Mouse (Mus musculus): ENCODE data around the gene Mbd3. TPM values are rescaled to one million over a fixed set of nuclear protein-coding genes. Genes with fewer than 3 reads are reported as not detected.

Gene Mbd3
- polyA plus RNA-seq, 2 experiments, result 44.3 to 79.5 TPM

DNA sequence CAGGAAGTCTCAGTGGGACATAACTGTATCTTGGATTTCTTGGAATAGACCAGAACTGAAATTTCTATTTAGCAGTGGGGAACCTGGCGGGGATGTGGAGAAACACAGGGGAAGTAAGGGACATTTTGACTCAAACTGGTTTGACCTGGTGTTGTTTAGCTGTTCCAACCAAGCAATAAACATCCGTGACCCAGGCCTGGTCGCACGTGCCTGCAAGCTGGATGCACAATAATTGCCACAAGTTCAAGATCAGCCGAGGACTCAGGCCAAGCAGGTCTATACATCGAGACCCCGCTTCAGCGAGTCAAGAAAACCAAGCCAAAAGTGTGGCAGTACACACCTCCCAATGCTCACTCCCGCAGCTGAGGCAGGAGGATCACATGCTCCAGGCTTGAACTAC lies 27.4 kb downstream of the Mbd3 start:
- H3K4me2 ChIP-seq (ENCODE audit: low read depth), result no peak overlapping the region
- H3K27me3 ChIP-seq (ENCODE audit: control insufficient read depth, insufficient read depth, low read length), result no peaks in the 10 kb centered on the region; the same call in 1 of the 2 replicates
- 0 out of 4 replicates have a peak, but pooled peaks cover 0 to 2% of the 10 kb centered on the region in 2 experiments for H3K4me1 ChIP-seq (replicated peaks; ENCODE audit: control insufficient read depth in 2 of 2, insufficient read depth in 2 of 2, low read length in 1 of 2)
- no peak overlapping the region for H3K9ac ChIP-seq (replicated peaks)
- WGBS (ENCODE audit: insufficient replicate concordance), result 50% methylated on average over 9 of the region's 9 CpGs
- TF ChIP-seq CTCF (IDR thresholded peaks at IDR 0.05; ENCODE audit: low read depth) (no peak), EP300 (IDR thresholded peaks at IDR 0.05; ENCODE audit: low read depth) (no peak)
- no peaks in the 10 kb centered on the region for H3K36me3 ChIP-seq (replicated peaks; ENCODE audit: control insufficient read depth, insufficient read depth, low read depth)
- H3K27ac ChIP-seq, result no peak overlapping the region
- no peaks in the 10 kb centered on the region for H3K9me3 ChIP-seq (ENCODE audit: control insufficient read depth, low read length)
- DNase-seq (ENCODE audit: low read depth in 3 of 3, low spot score in 3 of 3) (no peak), ATAC-seq (ENCODE audit: insufficient read depth) (no peak)
- no peak overlapping the region for H3K4me3 ChIP-seq (ENCODE audit: insufficient read depth in 1 of 2, low read depth in 2 of 2, low read length in 2 of 2)

DNA sequence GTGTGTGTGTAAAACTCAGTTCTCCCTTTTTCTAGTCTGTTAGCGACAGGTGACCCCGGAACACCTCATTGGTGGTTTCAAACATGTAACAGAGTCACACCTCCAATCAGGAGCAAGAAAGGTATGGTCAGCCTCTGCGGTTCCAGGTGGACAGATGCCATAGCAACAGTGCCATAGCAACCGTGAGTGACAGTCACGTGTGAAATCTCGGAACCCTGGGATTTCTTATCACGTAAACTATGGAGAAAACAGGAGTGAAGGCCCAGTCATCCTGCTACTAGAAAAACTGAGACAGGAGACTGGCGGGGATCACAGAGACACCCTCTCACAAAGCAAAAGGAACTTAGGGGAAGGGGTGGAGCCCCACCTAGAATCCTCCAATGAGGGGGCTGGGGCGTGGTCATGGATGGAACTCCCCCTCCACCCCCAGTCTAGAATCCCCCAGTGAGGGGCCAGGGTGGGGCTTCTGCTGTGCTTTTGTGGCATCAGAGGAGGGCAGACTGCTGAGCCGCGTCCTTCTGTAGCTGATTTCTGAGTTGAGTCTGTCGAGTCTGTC lies 27.9 kb downstream of the Mbd3 start:
- TF ChIP-seq EP300 (IDR thresholded peaks at IDR 0.05; ENCODE audit: low read depth) (no peak), CTCF (IDR thresholded peaks at IDR 0.05; ENCODE audit: low read depth) (no peak)
- H3K9ac ChIP-seq (replicated peaks), result no peak overlapping the region
- ATAC-seq (ENCODE audit: insufficient read depth), result no peak

DNA sequence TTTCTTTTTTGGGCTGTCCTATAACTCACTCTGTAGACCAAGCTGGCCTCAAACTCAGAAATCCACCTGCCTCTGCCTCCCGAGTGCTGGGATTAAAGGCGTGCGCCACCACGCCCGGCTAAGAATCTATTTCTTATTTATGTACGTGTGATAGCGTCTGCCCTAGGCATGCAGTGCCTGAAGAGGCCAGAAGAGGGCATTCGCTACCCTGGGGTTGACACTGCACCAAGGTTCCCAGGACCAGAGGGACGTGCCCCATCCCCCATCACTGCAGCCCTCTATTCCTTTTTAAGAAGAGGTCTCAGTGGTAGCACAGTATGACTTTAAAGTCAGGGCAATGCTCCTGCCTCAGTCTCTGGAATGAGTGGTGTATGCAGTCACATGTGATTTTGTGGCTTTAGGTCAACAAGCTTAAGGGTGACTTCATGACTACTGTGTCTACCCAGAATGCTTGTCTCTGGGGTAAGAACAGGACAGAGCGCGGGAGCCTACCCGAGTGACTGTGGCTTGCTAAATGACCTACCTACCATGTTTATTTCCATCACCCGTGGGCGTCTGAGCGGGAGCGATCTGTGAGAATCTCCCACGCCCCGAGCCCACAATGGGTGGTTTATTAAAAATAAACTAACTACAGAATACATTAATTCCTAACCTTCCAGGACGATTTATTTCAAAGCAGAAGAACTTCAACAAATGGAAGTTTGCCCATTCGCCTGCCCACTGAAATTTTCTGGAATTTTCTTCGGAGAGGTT lies 29.2 kb downstream of the Mbd3 start:
- Histone ChIP-seq H3K4me1 (replicated peaks; ENCODE audit: control insufficient read depth in 2 of 2, insufficient read depth in 2 of 2, low read length in 1 of 2) (0 out of 4 replicates have a peak, but pooled peaks cover 0 to 2% of the 10 kb centered on the region in 2 experiments), H3K4me3 (ENCODE audit: insufficient read depth in 1 of 2, low read depth in 2 of 2, low read length in 2 of 2) (no peak overlapping the region), H3K9ac (replicated peaks) (no peak overlapping the region), H3K27ac (no peak overlapping the region), H3K4me2 (ENCODE audit: low read depth) (no peak overlapping the region), H3K9me3 (ENCODE audit: control insufficient read depth, low read length) (no peaks in the 10 kb centered on the region), H3K27me3 (ENCODE audit: control insufficient read depth, insufficient read depth, low read length) (no peaks in the 10 kb centered on the region; the same call in 1 of the 2 replicates), H3K36me3 (replicated peaks; ENCODE audit: control insufficient read depth, insufficient read depth, low read depth) (no peaks in the 10 kb centered on the region)
- TF ChIP-seq CTCF (IDR thresholded peaks at IDR 0.05; ENCODE audit: low read depth) (peak; percentile 73), EP300 (IDR thresholded peaks at IDR 0.05; ENCODE audit: low read depth) (no peak)
- no peak; the same call in 1 of the 2 replicates for ATAC-seq (ENCODE audit: insufficient read depth)
- DNase-seq (ENCODE audit: low read depth in 3 of 3, low spot score in 3 of 3), result no peak
- 66% methylated on average over 21 of the region's 21 CpGs for WGBS (ENCODE audit: insufficient replicate concordance)

More for the DNA sequence above, 27.9 kb downstream of the Mbd3 start:
- Histone ChIP-seq H3K36me3 (replicated peaks; ENCODE audit: control insufficient read depth, insufficient read depth, low read depth) (no peaks in the 10 kb centered on the region), H3K9me3 (ENCODE audit: control insufficient read depth, low read length) (no peaks in the 10 kb centered on the region), H3K4me3 (ENCODE audit: insufficient read depth in 1 of 2, low read depth in 2 of 2, low read length in 2 of 2) (no peak overlapping the region), H3K27me3 (ENCODE audit: control insufficient read depth, insufficient read depth, low read length) (no peaks in the 10 kb centered on the region; the same call in 1 of the 2 replicates), H3K4me1 (replicated peaks; ENCODE audit: control insufficient read depth in 2 of 2, insufficient read depth in 2 of 2, low read length in 1 of 2) (0 out of 4 replicates have a peak, but pooled peaks cover 0 to 2% of the 10 kb centered on the region in 2 experiments), H3K27ac (no peak overlapping the region), H3K4me2 (ENCODE audit: low read depth) (no peak overlapping the region)
- 6% methylated on average over 12 of the region's 12 CpGs for WGBS (ENCODE audit: insufficient replicate concordance)
- no peak for DNase-seq (ENCODE audit: low read depth in 3 of 3, low spot score in 3 of 3)

DNA sequence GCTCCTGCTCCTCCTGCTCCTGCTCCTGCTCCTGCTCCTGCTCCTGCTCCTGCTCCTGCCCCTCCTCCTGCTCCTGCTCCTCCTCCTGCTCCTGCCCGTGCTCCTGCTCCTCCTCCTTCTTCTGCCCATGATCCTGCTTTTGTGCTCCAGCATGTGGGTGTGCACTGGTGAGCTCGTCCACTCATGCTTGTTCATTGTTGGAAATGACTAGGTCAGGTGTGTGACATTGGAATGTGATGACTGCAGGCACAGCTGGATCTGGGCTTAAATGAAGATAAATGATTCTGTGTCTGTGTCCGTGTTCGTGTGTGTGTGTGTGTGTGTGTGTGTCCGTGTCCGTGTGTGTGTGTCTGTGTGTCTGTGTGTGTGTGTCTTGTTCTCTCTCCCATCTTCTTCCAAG lies 31.0 kb downstream of the Mbd3 start:
- no peak for ATAC-seq (ENCODE audit: insufficient read depth)
- H3K27ac ChIP-seq, result no peak overlapping the region
- WGBS (ENCODE audit: insufficient replicate concordance), result 79% methylated on average over 6 of the region's 6 CpGs
- no peak for DNase-seq (ENCODE audit: low read depth in 3 of 3, low spot score in 3 of 3)
- 0 out of 4 replicates have a peak, but pooled peaks cover 0 to 2% of the 10 kb centered on the region in 2 experiments for H3K4me1 ChIP-seq (replicated peaks; ENCODE audit: control insufficient read depth in 2 of 2, insufficient read depth in 2 of 2, low read length in 1 of 2)
- TF ChIP-seq EP300 (IDR thresholded peaks at IDR 0.05; ENCODE audit: low read depth) (no peak), CTCF (IDR thresholded peaks at IDR 0.05; ENCODE audit: low read depth) (no peak)
- no peak overlapping the region for H3K4me3 ChIP-seq (ENCODE audit: insufficient read depth in 1 of 2, low read depth in 2 of 2, low read length in 2 of 2)
- no peak overlapping the region for H3K4me2 ChIP-seq (ENCODE audit: low read depth)
- no peak overlapping the region for H3K9ac ChIP-seq (replicated peaks)
- H3K36me3 ChIP-seq (replicated peaks; ENCODE audit: control insufficient read depth, insufficient read depth, low read depth), result no peaks in the 10 kb centered on the region
- peaks cover 4% of the 10 kb centered on the region for H3K27me3 ChIP-seq (ENCODE audit: control insufficient read depth, insufficient read depth, low read length)
- no peaks in the 10 kb centered on the region for H3K9me3 ChIP-seq (ENCODE audit: control insufficient read depth, low read length)

DNA sequence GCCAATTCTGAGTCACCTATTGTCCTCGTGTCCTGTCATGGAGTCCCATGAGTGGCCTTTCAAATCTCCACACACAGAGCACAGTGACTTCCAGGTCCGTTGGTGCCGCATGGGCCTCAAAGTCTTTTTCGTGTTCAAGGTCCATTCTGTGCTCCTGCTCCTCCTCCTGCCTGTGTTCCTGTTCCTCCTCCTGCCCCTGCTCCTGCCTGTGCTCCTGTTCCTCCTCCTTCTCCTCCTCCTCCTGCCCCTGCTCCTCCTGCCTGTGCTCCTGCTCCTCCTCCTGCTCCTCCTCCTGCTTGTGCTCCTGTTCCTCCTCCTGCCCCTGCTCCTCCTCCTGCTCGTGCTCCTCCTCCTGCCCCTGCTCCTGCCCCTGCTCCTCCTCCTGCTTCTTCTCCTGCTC lies 31.4 kb downstream of the Mbd3 start:
- H3K27ac ChIP-seq, result no peak overlapping the region
- ATAC-seq (ENCODE audit: insufficient read depth) (no peak), DNase-seq (ENCODE audit: low read depth in 3 of 3, low spot score in 3 of 3) (no peak)
- H3K4me2 ChIP-seq (ENCODE audit: low read depth), result no peak overlapping the region
- H3K9me3 ChIP-seq (ENCODE audit: control insufficient read depth, low read length), result no peaks in the 10 kb centered on the region
- no peak overlapping the region for H3K4me3 ChIP-seq (ENCODE audit: insufficient read depth in 1 of 2, low read depth in 2 of 2, low read length in 2 of 2)
- WGBS (ENCODE audit: insufficient replicate concordance), result 45% methylated on average over 5 of the region's 5 CpGs
- H3K36me3 ChIP-seq (replicated peaks; ENCODE audit: control insufficient read depth, insufficient read depth, low read depth), result no peaks in the 10 kb centered on the region
- H3K27me3 ChIP-seq (ENCODE audit: control insufficient read depth, insufficient read depth, low read length), result peaks cover 4% of the 10 kb centered on the region
- TF ChIP-seq CTCF (IDR thresholded peaks at IDR 0.05; ENCODE audit: low read depth) (no peak), EP300 (IDR thresholded peaks at IDR 0.05; ENCODE audit: low read depth) (no peak)
- no peak overlapping the region for H3K9ac ChIP-seq (replicated peaks)
- 0 out of 4 replicates have a peak, but pooled peaks cover 0 to 2% of the 10 kb centered on the region in 2 experiments for H3K4me1 ChIP-seq (replicated peaks; ENCODE audit: control insufficient read depth in 2 of 2, insufficient read depth in 2 of 2, low read length in 1 of 2)
